Mouse (Mus musculus): ENCODE measurements at regions not wholly inside any gene's neighbourhood (a gene's known extent, or its start where the extent isn't known, plus 50 kb on each side); places are given as distances from the start of the nearest gene placed in this dataset.
A peak's percentile ranks its signal among the peaks of the same experiment; 100 is the strongest.

- Histone ChIP-seq H3ac (ENCODE audit: control insufficient read depth, insufficient read length, low read depth) (no peak overlapping the region), H3K27me3 (ENCODE audit: control insufficient read depth, insufficient read depth, insufficient read length) (no peaks in the 10 kb centered on the region), H3K79me2 (ENCODE audit: control insufficient read depth, insufficient read depth) (no peaks in the 10 kb centered on the region), H3K36me3 (ENCODE audit: control insufficient read depth, insufficient read depth) (no peaks in the 10 kb centered on the region), H3K4me3 (ENCODE audit: insufficient read depth, poor library complexity, severe bottlenecking) (no peak overlapping the region), H3K79me3 (ENCODE audit: low read depth) (no peaks in the 10 kb centered on the region)
- TF ChIP-seq MYOG (IDR thresholded peaks at IDR 0.05; ENCODE audit: control insufficient read depth, extremely low read depth, insufficient read length): no peak
- no peak for TF ChIP-seq USF1 (IDR thresholded peaks at IDR 0.05; ENCODE audit: low read depth)
Observed at GRCm38 (mm10) chr1:168764368-168764895, 332.4 kb upstream of the Pbx1 start.

DNA sequence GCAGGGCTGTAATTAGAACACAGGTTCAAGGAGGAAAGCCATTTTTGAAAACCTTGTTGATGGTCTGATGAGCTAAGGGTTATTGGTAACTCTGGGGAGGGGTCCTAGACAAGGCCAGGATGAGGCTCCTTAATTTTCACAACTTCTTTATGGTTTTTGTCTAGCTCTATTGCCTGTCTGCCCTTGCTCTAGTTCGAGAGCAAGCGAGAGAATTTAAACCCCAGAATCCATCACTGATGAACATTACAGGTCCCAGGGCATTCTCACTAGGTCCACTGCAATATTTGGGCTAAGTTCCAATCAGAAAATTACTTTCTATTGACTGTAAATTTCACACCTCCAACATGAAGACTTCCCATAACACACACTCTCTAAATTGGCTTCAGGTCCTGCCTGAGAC is 329.0 kb upstream of the Pbx1 start:
- TF ChIP-seq CEBPB (IDR thresholded peaks at IDR 0.05; ENCODE audit: low read depth) (no peak), USF1 (IDR thresholded peaks at IDR 0.05; ENCODE audit: low read depth) (no peak)
- no peak overlapping the region for H3K4me3 ChIP-seq (ENCODE audit: insufficient read depth, poor library complexity, severe bottlenecking)
- no peaks in the 10 kb centered on the region for H3K79me3 ChIP-seq (ENCODE audit: low read depth)
- H3ac ChIP-seq (ENCODE audit: control insufficient read depth, insufficient read length, low read depth): no peak overlapping the region
- H3K36me3 ChIP-seq (ENCODE audit: control insufficient read depth, insufficient read depth): no peaks in the 10 kb centered on the region
- no peaks in the 10 kb centered on the region for H3K79me2 ChIP-seq (ENCODE audit: control insufficient read depth, insufficient read depth)
- no peaks in the 10 kb centered on the region for H3K27me3 ChIP-seq (ENCODE audit: control insufficient read depth, insufficient read depth, insufficient read length)

DNA sequence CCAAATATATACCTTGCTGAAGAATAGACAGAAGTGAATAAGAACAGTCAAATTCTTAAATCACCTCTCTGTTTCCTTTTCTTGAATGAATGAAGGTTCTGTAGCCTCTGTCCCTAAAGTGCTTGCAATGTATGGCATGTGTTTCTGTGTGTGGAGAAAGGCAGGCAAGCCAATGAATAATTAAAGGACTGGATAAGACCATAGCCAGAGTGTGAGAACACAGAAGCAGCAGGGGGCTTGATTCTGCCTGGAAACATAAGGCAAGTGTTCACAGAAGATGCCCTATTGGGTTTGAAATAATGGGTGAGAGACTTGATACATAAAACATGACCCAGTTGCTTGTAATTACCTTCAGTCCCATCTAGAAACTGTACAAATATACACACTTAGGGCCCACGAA is 328.2 kb upstream of the Pbx1 start:
- H3ac ChIP-seq (ENCODE audit: control insufficient read depth, insufficient read length, low read depth): no peak overlapping the region
- H3K79me3 ChIP-seq (ENCODE audit: low read depth): no peaks in the 10 kb centered on the region
- no peak overlapping the region for H3K4me3 ChIP-seq (ENCODE audit: insufficient read depth, poor library complexity, severe bottlenecking)
- TF ChIP-seq MAX (IDR thresholded peaks at IDR 0.05) (no peak), CEBPB (IDR thresholded peaks at IDR 0.05; ENCODE audit: low read depth) (no peak)
- no peaks in the 10 kb centered on the region for H3K27me3 ChIP-seq (ENCODE audit: control insufficient read depth, insufficient read depth, insufficient read length)
- no peaks in the 10 kb centered on the region for H3K79me2 ChIP-seq (ENCODE audit: control insufficient read depth, insufficient read depth)
- H3K36me3 ChIP-seq (ENCODE audit: control insufficient read depth, insufficient read depth): no peaks in the 10 kb centered on the region

GRCm38 (mm10) chr1:168758835-168759234 is 326.8 kb upstream of the Pbx1 start:
- Histone ChIP-seq H3K27me3 (ENCODE audit: control insufficient read depth, insufficient read depth, insufficient read length) (no peaks in the 10 kb centered on the region), H3K79me2 (ENCODE audit: control insufficient read depth, insufficient read depth) (no peaks in the 10 kb centered on the region), H3K36me3 (ENCODE audit: control insufficient read depth, insufficient read depth) (no peaks in the 10 kb centered on the region), H3ac (ENCODE audit: control insufficient read depth, insufficient read length, low read depth) (no peak overlapping the region), H3K79me3 (ENCODE audit: low read depth) (no peaks in the 10 kb centered on the region), H3K4me3 (ENCODE audit: insufficient read depth, poor library complexity, severe bottlenecking) (no peak overlapping the region)
- no peak for TF ChIP-seq MAX (IDR thresholded peaks at IDR 0.05)
- TF ChIP-seq USF1 (IDR thresholded peaks at IDR 0.05; ENCODE audit: low read depth): no peak
- TF ChIP-seq CTCF (IDR thresholded peaks at IDR 0.05; ENCODE audit: control insufficient read depth, insufficient read depth, insufficient read length): no peak
- TF ChIP-seq FOSL1 (IDR thresholded peaks at IDR 0.05; ENCODE audit: insufficient read depth, low read length, poor library complexity, severe bottlenecking): no peak
- TF ChIP-seq MYOD1 (IDR thresholded peaks at IDR 0.05; ENCODE audit: control insufficient read depth, insufficient read length, low read depth): no peak
- TF ChIP-seq CEBPB (IDR thresholded peaks at IDR 0.05; ENCODE audit: low read depth): no peak
- TF ChIP-seq MYOG (IDR thresholded peaks at IDR 0.05; ENCODE audit: control insufficient read depth, extremely low read depth, insufficient read length): no peak

GRCm38 (mm10) chr1:168754196-168754595 is 322.1 kb upstream of the Pbx1 start:
- Histone ChIP-seq H3ac (ENCODE audit: control insufficient read depth, insufficient read length, low read depth) (no peak overlapping the region), H3K79me2 (ENCODE audit: control insufficient read depth, insufficient read depth) (no peaks in the 10 kb centered on the region), H3K27me3 (ENCODE audit: control insufficient read depth, insufficient read depth, insufficient read length) (no peaks in the 10 kb centered on the region), H3K4me3 (ENCODE audit: insufficient read depth, poor library complexity, severe bottlenecking) (no peak overlapping the region), H3K79me3 (ENCODE audit: low read depth) (no peaks in the 10 kb centered on the region), H3K36me3 (ENCODE audit: control insufficient read depth, insufficient read depth) (no peaks in the 10 kb centered on the region)
- TF ChIP-seq FOSL1 (IDR thresholded peaks at IDR 0.05; ENCODE audit: insufficient read depth, low read length, poor library complexity, severe bottlenecking) (no peak), MAX (IDR thresholded peaks at IDR 0.05) (no peak), CEBPB (IDR thresholded peaks at IDR 0.05; ENCODE audit: low read depth) (no peak), MYOG (IDR thresholded peaks at IDR 0.05; ENCODE audit: control insufficient read depth, extremely low read depth, insufficient read length) (no peak), USF1 (IDR thresholded peaks at IDR 0.05; ENCODE audit: low read depth) (no peak)

DNA sequence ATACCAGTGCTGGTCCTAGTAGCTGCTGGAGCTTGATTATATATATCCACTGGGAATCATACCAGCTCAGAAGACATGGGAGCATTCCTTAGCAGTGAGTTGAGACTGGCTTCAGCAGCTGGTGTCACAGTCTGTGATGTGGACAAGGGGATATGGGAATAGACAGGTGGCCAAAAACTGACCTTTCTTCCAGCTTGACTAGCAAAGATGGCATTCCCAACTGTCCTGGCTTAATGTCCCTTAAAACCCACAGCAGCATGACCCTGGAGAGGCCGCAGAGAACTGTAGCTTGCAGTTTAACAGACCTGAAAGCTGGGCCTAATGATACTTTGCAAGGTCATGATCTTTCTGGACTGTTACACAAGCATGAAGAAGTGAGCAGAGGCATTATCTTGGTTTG is 311.4 kb upstream of the Pbx1 start:
- H3K36me3 ChIP-seq (ENCODE audit: control insufficient read depth, insufficient read depth): no peaks in the 10 kb centered on the region
- H3K27me3 ChIP-seq (ENCODE audit: control insufficient read depth, insufficient read depth, insufficient read length): no peaks in the 10 kb centered on the region
- no peak overlapping the region for H3K4me3 ChIP-seq (ENCODE audit: insufficient read depth, poor library complexity, severe bottlenecking)
- TF ChIP-seq USF1 (IDR thresholded peaks at IDR 0.05; ENCODE audit: low read depth) (no peak), MYOD1 (IDR thresholded peaks at IDR 0.05; ENCODE audit: control insufficient read depth, insufficient read length, low read depth) (peak; percentile 94)
- no peaks in the 10 kb centered on the region for H3K79me3 ChIP-seq (ENCODE audit: low read depth)
- H3ac ChIP-seq (ENCODE audit: control insufficient read depth, insufficient read length, low read depth): no peak overlapping the region
- no peaks in the 10 kb centered on the region for H3K79me2 ChIP-seq (ENCODE audit: control insufficient read depth, insufficient read depth)

- no peak overlapping the region for H3ac ChIP-seq (ENCODE audit: control insufficient read depth, insufficient read length, low read depth)
- H3K79me2 ChIP-seq (ENCODE audit: control insufficient read depth, insufficient read depth): no peaks in the 10 kb centered on the region
- H3K4me3 ChIP-seq (ENCODE audit: insufficient read depth, poor library complexity, severe bottlenecking): no peak overlapping the region
- H3K79me3 ChIP-seq (ENCODE audit: low read depth): no peaks in the 10 kb centered on the region
- no peak for TF ChIP-seq FOSL1 (IDR thresholded peaks at IDR 0.05; ENCODE audit: insufficient read depth, low read length, poor library complexity, severe bottlenecking)
- TF ChIP-seq CEBPB (IDR thresholded peaks at IDR 0.05; ENCODE audit: low read depth): no peak
- H3K27me3 ChIP-seq (ENCODE audit: control insufficient read depth, insufficient read depth, insufficient read length): no peaks in the 10 kb centered on the region
- H3K36me3 ChIP-seq (ENCODE audit: control insufficient read depth, insufficient read depth): no peaks in the 10 kb centered on the region
Observed at GRCm38 (mm10) chr1:168738005-168738404, 305.9 kb upstream of the Pbx1 start.
